Mouse (Mus musculus) neural tube, embryonic 11.5 days (tissue): ENCODE measurements around the gene Asb15. TPM values are rescaled to one million over a fixed set of nuclear protein-coding genes. Genes with fewer than 3 reads are reported as not detected.

Source experiments
- ATAC-seq: fragments of 200-750 bp; cut with Nextera tagmentation; 2 replicates; pipeline ENCODE4 v1.8.0; 2017; ENCODE audit warnings: moderate number of reproducible peaks, mild to moderate bottlenecking, moderate TSS enrichment, moderate library complexity; ENCODE audit not compliant: insufficient read depth, low FRiP score, low TSS enrichment
- DNase-seq: peaks from one replicate; pipeline ENCODE4 v3.0.0-alpha.2; 2015; ENCODE audit warnings: low spot score
- H3K27ac ChIP-seq: fragments of 300-500 bp; sonication (generic); 2 replicates; pipeline ENCODE4 v1.5.1; 2014; ENCODE audit warnings: low read depth, mild to moderate bottlenecking, low read length
- H3K27me3 ChIP-seq: fragments of 300-500 bp; sonication (generic); 2 replicates; pipeline ENCODE4 v1.6.1; 2014; ENCODE audit warnings: mild to moderate bottlenecking, low read length, mixed read lengths; ENCODE audit not compliant: control insufficient read depth, insufficient read depth
- H3K36me3 ChIP-seq: fragments of 300-500 bp; sonication (generic); 2 replicates; pipeline ENCODE4 v1.6.1; 2014; ENCODE audit warnings: mild to moderate bottlenecking, low read length, moderate library complexity, mixed read lengths; ENCODE audit not compliant: control insufficient read depth, insufficient read depth
- H3K4me1 ChIP-seq: fragments of 300-500 bp; sonication (generic); 2 replicates; pipeline ENCODE4 v1.6.1; 2014; ENCODE audit warnings: low read length, mixed read lengths; ENCODE audit not compliant: control insufficient read depth, insufficient read depth
- H3K4me2 ChIP-seq: fragments of 300-500 bp; sonication (generic); 2 replicates; pipeline ENCODE4 v1.6.1; 2014; ENCODE audit warnings: low read depth, mild to moderate bottlenecking, moderate library complexity
- H3K4me3 ChIP-seq: fragments of 300-500 bp; sonication (generic); 2 replicates; pipeline ENCODE4 v1.5.1; 2014; ENCODE audit warnings: low read depth, low read length
- H3K9ac ChIP-seq: fragments of 300-500 bp; sonication (generic); 2 replicates; pipeline ENCODE4 v1.6.1; 2014; ENCODE audit warnings: mild to moderate bottlenecking, low read length
- H3K9me3 ChIP-seq: fragments of 300-500 bp; sonication (generic); 2 replicates; pipeline ENCODE4 v1.6.1; 2016; ENCODE audit warnings: low read length; ENCODE audit not compliant: control insufficient read depth
- WGBS: fragments of 180-500 bp; shearing (Covaris S2); extraction: QIAGEN DNeasy Blood & Tissue Kit; methylation state at CpG from one replicate; pipeline ENCODE4 v1.1.7; 2014; 5-methylcytosine and 5-hydroxymethylcytosine counted together
- polyA plus RNA-seq: library from polyadenylated mRNA; unstranded; fragments of >200 nt; fragmentation: Nextera tagmentation; extraction: Ambion mirVana; gene quantifications from 2 replicates; pipeline ENCODE4 v1.2.1, GENCODE M21; 2014

Gene Asb15
- polyA plus RNA-seq, 1 experiment from 2014 or later = not detected

DNA sequence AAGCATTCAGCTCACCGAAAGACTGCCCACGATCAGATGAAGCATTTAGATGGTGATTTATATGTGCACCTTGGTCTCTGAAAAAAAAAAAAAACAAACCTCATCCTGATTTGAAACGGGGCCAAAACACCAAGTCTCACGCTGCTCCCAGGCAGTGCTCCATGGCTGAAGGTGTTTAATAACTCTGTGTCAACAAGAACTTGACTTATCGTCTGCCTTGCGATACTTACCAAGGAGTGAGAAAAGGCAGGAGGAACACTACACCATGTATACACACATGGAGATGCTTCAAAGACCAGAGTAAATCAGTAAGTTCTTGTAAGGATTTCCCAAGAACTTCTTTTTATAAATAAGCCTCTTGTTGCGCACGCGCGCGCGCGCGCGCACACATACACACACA lies 79.6 kb downstream of the Asb15 start:
- no peak overlapping the region for H3K4me2 ChIP-seq
- H3K9ac ChIP-seq = no peak overlapping the region
- 92% methylated on average over 15 of the region's 15 CpGs for WGBS
- ATAC-seq (no peak), DNase-seq (no peak)
- no peaks in the 10 kb centered on the region for H3K36me3 ChIP-seq
- no peak overlapping the region for H3K27ac ChIP-seq
- no peaks in the 10 kb centered on the region for H3K27me3 ChIP-seq
- H3K4me3 ChIP-seq = no peak overlapping the region
- H3K4me1 ChIP-seq = no peaks in the 10 kb centered on the region
- no peaks in the 10 kb centered on the region for H3K9me3 ChIP-seq

DNA sequence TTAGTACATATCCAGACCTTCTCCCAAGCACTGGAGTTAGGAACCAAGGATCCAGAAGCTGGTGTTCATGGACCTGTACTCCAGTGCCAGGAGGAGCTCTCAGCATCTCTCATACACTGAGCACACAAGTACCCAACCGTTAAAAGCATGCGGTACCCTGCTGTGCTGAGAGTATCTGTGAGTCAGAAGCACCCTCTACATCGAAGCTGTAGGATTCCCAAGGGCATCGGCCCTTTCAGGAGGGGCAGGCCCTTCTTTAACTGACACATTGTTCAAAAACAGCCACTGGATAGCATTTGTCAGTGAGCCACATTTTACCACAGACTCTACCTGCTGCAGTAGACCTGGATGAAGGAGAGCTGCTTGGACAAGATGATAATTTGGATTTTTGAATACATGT lies 80.2 kb downstream of the Asb15 start:
- WGBS = 81% methylated on average over 4 of the region's 4 CpGs
- no peaks in the 10 kb centered on the region for H3K9me3 ChIP-seq

DNA sequence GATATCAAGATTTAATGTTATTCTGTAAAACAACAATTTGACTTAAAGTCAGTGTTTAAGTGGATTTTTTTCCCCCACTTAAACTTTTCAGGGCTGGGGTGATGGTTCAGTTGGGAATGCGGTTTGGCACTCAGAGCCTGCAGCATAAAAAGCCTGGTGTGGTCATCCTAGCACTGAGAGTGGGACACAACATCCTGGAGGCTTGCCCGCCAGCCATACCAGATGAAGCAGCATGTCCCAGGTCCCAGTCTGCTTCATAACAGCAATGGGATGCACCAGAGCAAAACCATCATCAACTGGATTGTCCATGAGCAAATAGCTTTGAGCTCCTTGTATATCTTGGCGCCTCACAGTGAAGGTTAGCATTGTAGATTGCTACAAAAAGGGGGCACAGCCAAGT lies 80.7 kb downstream of the Asb15 start:
- no peaks in the 10 kb centered on the region for H3K27me3 ChIP-seq
- H3K27ac ChIP-seq = no peak overlapping the region
- DNase-seq (no peak), ATAC-seq (no peak)
- 93% methylated on average over 3 of the region's 3 CpGs for WGBS
- no peak overlapping the region for H3K4me3 ChIP-seq
- H3K4me2 ChIP-seq = no peak overlapping the region
- H3K9me3 ChIP-seq = no peaks in the 10 kb centered on the region
- H3K36me3 ChIP-seq = no peaks in the 10 kb centered on the region
- no peaks in the 10 kb centered on the region for H3K4me1 ChIP-seq
- no peak overlapping the region for H3K9ac ChIP-seq

More for the DNA sequence above, 80.2 kb downstream of the Asb15 start:
- no peaks in the 10 kb centered on the region for H3K4me1 ChIP-seq
- no peak overlapping the region for H3K4me3 ChIP-seq
- H3K36me3 ChIP-seq = no peaks in the 10 kb centered on the region
- no peak overlapping the region for H3K9ac ChIP-seq
- no peak overlapping the region for H3K4me2 ChIP-seq
- DNase-seq (no peak), ATAC-seq (no peak)
- no peak overlapping the region for H3K27ac ChIP-seq
- no peaks in the 10 kb centered on the region for H3K27me3 ChIP-seq

DNA sequence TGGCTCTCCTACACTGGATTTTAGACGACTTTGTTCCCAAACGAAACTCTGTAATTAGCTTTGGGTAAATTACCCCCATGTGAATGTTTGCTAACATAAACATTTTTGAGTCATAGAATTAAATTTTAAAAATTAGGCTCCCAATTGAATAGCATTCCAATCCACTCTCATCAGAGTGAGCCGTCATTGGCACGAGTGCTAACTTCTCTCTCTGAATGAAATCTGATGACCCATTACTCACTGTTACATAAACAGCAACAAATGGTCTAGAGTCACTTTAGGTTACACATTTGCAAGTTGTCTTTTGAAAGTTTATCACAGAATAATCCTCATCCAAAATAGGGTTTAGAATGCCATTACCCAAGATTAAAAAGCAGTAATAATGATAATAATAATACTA lies 81.6 kb downstream of the Asb15 start:
- Histone ChIP-seq H3K9ac (no peak overlapping the region), H3K4me3 (no peak overlapping the region), H3K4me1 (no peaks in the 10 kb centered on the region), H3K4me2 (no peak overlapping the region), H3K27ac (no peak overlapping the region), H3K36me3 (no peaks in the 10 kb centered on the region), H3K9me3 (no peaks in the 10 kb centered on the region), H3K27me3 (no peaks in the 10 kb centered on the region)
- no peak for DNase-seq
- 68% methylated on average over 4 of the region's 4 CpGs for WGBS
- no peak for ATAC-seq

DNA sequence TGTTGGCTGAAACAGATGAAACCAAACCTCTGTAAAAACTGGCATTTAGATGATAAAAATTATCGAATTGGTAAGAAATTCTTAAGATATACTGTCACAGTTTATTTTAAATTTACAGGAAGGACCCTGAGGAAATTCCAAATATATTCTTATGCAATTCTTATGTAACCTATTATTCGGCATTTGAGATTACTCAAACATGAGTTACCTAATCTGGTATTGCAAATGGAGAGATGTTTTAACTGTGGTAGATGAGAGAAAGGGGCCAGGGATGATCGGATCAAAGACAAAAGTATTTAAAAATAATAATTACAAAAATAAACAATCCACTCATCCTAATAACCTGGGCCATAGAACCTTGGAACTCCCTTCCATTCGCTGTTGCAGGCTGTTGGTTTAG lies 82.4 kb downstream of the Asb15 start:
- Histone ChIP-seq H3K4me1 (no peaks in the 10 kb centered on the region), H3K4me3 (no peak overlapping the region)
- WGBS = 85% methylated on average over 4 of the region's 4 CpGs

DNA sequence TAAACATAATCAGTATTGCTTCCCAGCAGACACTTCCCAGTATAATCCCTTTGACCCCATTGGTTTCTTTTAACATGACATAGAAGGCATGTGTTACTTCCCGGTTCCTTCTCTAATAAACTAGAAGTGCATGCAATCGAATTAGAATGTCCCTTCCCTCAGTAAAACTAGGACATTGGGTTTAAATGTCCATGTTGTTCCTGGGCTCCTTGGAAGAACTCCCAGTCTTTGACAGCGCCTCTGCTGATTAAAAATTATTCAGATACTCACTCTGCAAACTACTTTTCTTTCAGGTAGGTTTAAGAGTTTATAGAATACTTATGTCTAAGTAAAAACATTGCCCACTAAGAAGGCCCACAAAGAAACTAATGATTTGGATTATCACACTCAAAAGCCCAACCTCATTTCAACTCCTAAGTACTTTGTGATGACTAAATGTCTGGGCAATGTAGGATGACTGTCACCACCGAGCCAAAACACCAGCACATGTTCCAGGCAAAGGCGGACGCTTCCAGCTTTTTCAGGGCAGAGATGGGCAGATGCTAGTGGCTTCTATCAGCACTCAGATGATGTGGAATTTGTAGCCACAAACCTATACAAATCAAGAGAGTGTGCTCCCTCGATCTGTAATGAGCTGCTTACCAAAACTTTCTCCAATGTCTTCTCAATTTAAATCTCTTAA lies 84.3 kb downstream of the Asb15 start:
- H3K9me3 ChIP-seq = no peaks in the 10 kb centered on the region
- DNase-seq = no peak
- no peak overlapping the region for H3K4me2 ChIP-seq
- no peaks in the 10 kb centered on the region for H3K4me1 ChIP-seq
- H3K27me3 ChIP-seq = no peaks in the 10 kb centered on the region
- H3K36me3 ChIP-seq = no peaks in the 10 kb centered on the region; the same call in 1 of the 2 replicates
- no peak overlapping the region for H3K4me3 ChIP-seq
- 90% methylated on average over 7 of the region's 7 CpGs for WGBS
- no peak for ATAC-seq
- H3K27ac ChIP-seq = no peak overlapping the region
- H3K9ac ChIP-seq = no peak overlapping the region

More for the DNA sequence above, 82.4 kb downstream of the Asb15 start:
- Histone ChIP-seq H3K9ac (no peak overlapping the region), H3K27me3 (no peaks in the 10 kb centered on the region), H3K4me2 (no peak overlapping the region), H3K36me3 (no peaks in the 10 kb centered on the region), H3K9me3 (no peaks in the 10 kb centered on the region), H3K27ac (no peak overlapping the region)
- DNase-seq = no peak
- ATAC-seq = no peak

DNA sequence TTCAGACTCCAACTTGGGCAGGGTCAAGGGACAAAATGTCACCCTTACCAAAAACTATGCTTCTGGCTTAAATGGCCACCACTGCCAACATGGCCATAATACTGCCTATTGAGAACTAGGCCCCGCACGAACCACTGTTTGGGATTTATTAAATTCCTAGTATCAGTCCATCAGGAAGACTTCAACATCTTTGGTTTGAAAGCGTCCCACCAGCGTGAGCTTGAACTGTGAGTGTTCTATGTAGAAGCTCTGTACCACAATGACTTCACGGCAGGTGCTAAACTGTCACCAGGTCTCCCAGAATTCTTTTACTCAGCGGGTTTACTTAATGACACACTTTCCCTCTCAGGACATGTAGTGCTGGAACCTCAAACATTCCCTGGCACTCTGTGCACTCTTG lies 85.4 kb downstream of the Asb15 start:
- 97% methylated on average over 6 of the region's 6 CpGs for WGBS
- Histone ChIP-seq H3K4me1 (no peaks in the 10 kb centered on the region), H3K27ac (no peak overlapping the region), H3K4me2 (no peak overlapping the region), H3K9me3 (no peaks in the 10 kb centered on the region), H3K4me3 (no peak overlapping the region), H3K27me3 (no peaks in the 10 kb centered on the region), H3K9ac (no peak overlapping the region), H3K36me3 (no peaks in the 10 kb centered on the region; the same call in 1 of the 2 replicates)
- DNase-seq (no peak), ATAC-seq (no peak)

DNA sequence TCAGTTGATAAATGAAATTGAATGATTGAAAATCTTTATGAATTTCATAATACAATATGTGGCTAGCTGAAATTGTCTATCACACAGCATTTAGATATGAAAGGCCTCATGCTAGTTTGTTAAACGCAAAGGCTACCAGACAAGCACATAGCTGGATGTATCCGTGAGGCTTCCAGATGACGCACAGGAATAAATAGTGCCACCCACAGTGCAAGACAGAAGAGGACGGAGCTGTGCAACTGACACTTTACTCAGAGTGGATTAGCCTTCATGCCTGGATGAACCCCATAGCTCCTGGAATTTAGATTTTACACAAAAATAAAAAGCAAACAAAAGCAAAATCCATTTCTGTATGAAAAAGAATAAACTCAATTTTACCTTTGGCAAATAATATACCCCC lies 86.0 kb downstream of the Asb15 start:
- Histone ChIP-seq H3K36me3 (no peaks in the 10 kb centered on the region; the same call in 1 of the 2 replicates), H3K27ac (no peak overlapping the region), H3K4me1 (no peaks in the 10 kb centered on the region), H3K4me3 (no peak overlapping the region), H3K9ac (no peak overlapping the region), H3K27me3 (no peaks in the 10 kb centered on the region), H3K9me3 (no peaks in the 10 kb centered on the region), H3K4me2 (no peak overlapping the region)
- 80% methylated on average over 4 of the region's 4 CpGs for WGBS
- no peak for ATAC-seq
- no peak for DNase-seq

DNA sequence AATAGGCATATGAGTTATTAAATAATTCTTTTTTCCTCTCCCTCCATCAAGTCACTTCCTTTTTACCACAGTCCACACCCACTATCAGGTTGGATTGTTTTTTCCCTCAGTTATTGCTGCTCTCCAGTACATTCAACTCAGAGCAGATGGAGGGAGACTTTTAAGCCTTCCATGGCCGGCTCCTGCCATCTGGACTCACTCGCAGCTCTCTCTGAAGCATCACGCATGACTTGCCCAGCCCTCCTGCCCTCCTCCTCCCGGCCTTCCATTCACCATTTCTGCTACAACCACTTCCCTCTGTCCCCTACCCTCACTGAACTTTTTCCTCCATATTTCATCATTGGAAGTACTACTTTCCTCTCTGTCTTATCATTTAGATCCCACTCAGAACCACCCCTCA lies 88.8 kb downstream of the Asb15 start:
- DNase-seq (no peak), ATAC-seq (no peak)
- H3K4me2 ChIP-seq = no peak overlapping the region
- WGBS = 77% methylated on average over 4 of the region's 4 CpGs
- H3K27me3 ChIP-seq = no peaks in the 10 kb centered on the region
- no peaks in the 10 kb centered on the region for H3K4me1 ChIP-seq
- no peaks in the 10 kb centered on the region; the same call in 1 of the 2 replicates for H3K36me3 ChIP-seq
- H3K4me3 ChIP-seq = no peak overlapping the region
- H3K27ac ChIP-seq = no peak overlapping the region
- H3K9me3 ChIP-seq = no peaks in the 10 kb centered on the region
- no peak overlapping the region for H3K9ac ChIP-seq
